Mouse (Mus musculus): Measurements from ENCODE around the gene Fasl. TPM values are rescaled to one million over a fixed set of nuclear protein-coding genes. Genes with fewer than 3 reads are reported as not detected.

Fasl gene
- total and polyA plus RNA-seq, 3 experiments, result 0.05 TPM; not detected in 2

DNA sequence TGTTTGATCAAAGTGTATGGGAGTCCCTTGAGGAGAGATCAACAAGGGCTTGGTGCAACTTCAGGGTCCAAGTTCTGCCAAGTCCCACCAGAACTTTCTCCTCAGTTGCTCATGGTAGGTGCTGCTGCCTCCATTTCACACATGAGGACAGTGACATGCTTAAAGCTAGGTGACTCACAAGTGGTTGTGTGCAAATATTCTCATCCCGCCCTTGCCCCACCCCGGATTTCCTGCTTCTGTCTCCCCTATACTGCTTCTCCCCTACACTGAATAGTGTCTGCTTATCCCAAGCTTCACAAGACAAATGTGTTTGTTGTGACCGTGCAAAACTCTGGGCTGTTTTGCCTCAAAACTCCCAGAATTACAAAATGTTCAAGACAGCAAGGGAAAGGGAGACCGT is 43.4 kb downstream of the Fasl start:
- DNase-seq (ENCODE audit: low spot score), result no peak
- peaks cover 33% of the 10 kb centered on the region for H3K4me1 ChIP-seq (ENCODE audit: insufficient read depth, low read depth, low read length)
- H3K9me3 ChIP-seq (replicated peaks), result no peaks in the 10 kb centered on the region
- no peak for ATAC-seq (ENCODE audit: extremely low read depth, insufficient number of reproducible peaks, low FRiP score, poor library complexity, severe bottlenecking)
- no peak for TF ChIP-seq GATA1 (IDR thresholded peaks at IDR 0.05; ENCODE audit: borderline replicate concordance, low read length)
- TF ChIP-seq GATA2 (IDR thresholded peaks at IDR 0.05; ENCODE audit: borderline replicate concordance, low read depth, low read length), result no peak
- no peak for TF ChIP-seq TAL1 (conservative IDR thresholded peaks at IDR 0.05; ENCODE audit: low read depth, low read length)
- no peak for TF ChIP-seq CTCF (IDR thresholded peaks at IDR 0.05; ENCODE audit: low read depth, low read length)
- no peak for TF ChIP-seq POLR2AphosphoS5 (IDR thresholded peaks at IDR 0.05; ENCODE audit: insufficient replicate concordance, low read depth, low read length)
- no peaks in the 10 kb centered on the region for H3K36me3 ChIP-seq (replicated peaks)
- H3K27me3 ChIP-seq (ENCODE audit: insufficient read depth, low read length), result peaks cover 45% of the 10 kb centered on the region
- no peak overlapping the region for H3K4me3 ChIP-seq (ENCODE audit: low read depth, low read length)

DNA sequence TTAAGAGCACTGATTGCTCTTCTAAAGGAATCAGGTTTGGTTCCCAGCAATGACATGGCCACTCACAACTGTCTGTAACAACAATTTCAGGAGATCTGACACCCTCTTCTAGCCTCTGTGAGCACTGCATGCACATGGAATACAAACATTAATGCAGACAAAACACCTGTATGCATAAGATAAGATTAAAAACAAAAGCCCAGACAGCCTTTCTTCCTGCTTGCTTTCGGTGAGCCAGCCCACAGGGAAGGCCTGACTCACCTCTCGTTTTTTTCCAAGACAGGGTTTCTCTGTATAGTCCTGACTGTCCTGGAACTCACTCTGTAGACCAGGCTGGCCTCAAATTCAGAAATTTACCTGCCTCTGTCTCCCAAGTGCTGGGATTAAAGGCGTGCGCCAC is 44.1 kb downstream of the Fasl start:
- Histone ChIP-seq H3K36me3 (replicated peaks) (no peaks in the 10 kb centered on the region), H3K4me3 (ENCODE audit: low read depth, low read length) (no peak overlapping the region), H3K4me1 (ENCODE audit: insufficient read depth, low read depth, low read length) (peaks cover 27% of the 10 kb centered on the region), H3K9me3 (replicated peaks) (0 out of 2 replicates have a peak, but pooled peaks cover under 1% of the 10 kb centered on the region), H3K27me3 (ENCODE audit: insufficient read depth, low read length) (peaks cover 45% of the 10 kb centered on the region)
- TF ChIP-seq GATA1 (IDR thresholded peaks at IDR 0.05; ENCODE audit: borderline replicate concordance, low read length), result no peak
- no peak for TF ChIP-seq CTCF (IDR thresholded peaks at IDR 0.05; ENCODE audit: low read depth, low read length)
- TF ChIP-seq GATA2 (IDR thresholded peaks at IDR 0.05; ENCODE audit: borderline replicate concordance, low read depth, low read length), result no peak
- TF ChIP-seq POLR2AphosphoS5 (IDR thresholded peaks at IDR 0.05; ENCODE audit: insufficient replicate concordance, low read depth, low read length), result no peak
- TF ChIP-seq TAL1 (conservative IDR thresholded peaks at IDR 0.05; ENCODE audit: low read depth, low read length), result no peak
- DNase-seq (ENCODE audit: low spot score) (no peak), ATAC-seq (ENCODE audit: extremely low read depth, insufficient number of reproducible peaks, low FRiP score, poor library complexity, severe bottlenecking) (no peak)

DNA sequence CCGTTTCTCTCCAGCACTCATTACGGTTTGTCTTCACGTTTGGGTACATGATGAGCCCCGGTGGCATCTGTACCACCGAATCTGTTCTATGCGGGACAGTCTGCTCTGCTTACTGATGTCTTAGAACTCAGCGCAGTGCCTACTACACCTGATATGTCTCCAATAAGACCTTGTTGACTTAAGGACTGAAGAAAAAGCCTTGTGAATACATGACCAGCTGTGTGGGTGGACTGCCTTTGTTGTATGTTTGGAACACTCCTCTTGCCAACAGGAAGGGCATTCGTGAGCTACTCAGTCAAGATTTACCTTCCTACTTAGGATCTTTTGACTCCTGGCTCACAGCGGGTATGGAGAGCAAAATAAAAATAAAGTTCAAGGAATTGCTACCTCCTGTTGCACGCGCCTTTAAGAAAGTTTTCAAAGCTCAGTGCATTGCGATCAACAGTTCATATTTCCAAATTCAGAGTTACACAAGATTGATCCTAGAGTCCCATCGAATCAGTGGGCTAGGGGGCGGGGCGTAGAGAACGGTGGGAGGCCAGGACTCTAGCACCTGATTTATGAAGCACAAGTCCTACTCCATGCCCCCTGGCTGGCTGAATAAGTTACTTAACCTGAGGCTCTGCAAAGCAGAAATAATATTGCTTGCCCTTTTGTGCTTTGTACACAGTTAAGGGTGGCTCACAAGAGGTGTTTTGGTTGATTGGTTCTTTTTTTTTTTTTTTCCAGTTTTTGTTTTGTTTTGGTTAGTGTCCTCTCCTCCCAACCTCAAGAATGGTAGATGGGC is 45.6 kb downstream of the Fasl start:
- 0 out of 2 replicates have a peak, but pooled peaks cover 3% of the 10 kb centered on the region for H3K9me3 ChIP-seq (replicated peaks)
- TF ChIP-seq GATA2 (IDR thresholded peaks at IDR 0.05; ENCODE audit: borderline replicate concordance, low read depth, low read length), result no peak
- no peak for TF ChIP-seq CTCF (IDR thresholded peaks at IDR 0.05; ENCODE audit: low read depth, low read length)
- no peak for ATAC-seq (ENCODE audit: extremely low read depth, insufficient number of reproducible peaks, low FRiP score, poor library complexity, severe bottlenecking)

DNA sequence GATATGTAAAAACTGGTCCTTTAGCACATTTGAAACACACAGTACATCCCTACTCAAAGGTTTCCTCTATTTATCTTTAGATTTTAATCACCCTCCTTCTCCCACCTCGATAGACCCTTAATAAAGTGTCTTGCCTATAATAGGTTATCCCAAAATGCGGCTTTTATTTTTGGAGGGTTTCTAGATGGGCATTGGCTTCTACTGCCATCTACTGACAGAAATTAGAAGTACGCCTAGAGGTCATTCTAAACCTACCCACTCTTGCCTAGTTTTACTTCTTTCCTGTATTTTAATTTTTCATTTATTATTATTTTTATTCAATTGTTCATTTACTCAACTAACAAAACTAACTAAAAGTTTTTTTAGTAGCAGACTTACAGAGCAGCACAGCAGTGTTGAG is 51.4 kb downstream of the Fasl start:
- Histone ChIP-seq H3K36me3 (replicated peaks) (no peaks in the 10 kb centered on the region), H3K27me3 (ENCODE audit: insufficient read depth, low read length) (peaks cover 37% of the 10 kb centered on the region), H3K4me1 (ENCODE audit: insufficient read depth, low read depth, low read length) (peaks cover 27% of the 10 kb centered on the region), H3K4me3 (ENCODE audit: low read depth, low read length) (no peak overlapping the region), H3K9me3 (replicated peaks) (0 out of 2 replicates have a peak, but pooled peaks cover 3% of the 10 kb centered on the region)
- TF ChIP-seq POLR2AphosphoS5 (IDR thresholded peaks at IDR 0.05; ENCODE audit: insufficient replicate concordance, low read depth, low read length) (no peak), CTCF (IDR thresholded peaks at IDR 0.05; ENCODE audit: low read depth, low read length) (peak; percentile 28; the same call in 1 of the 2 replicates)
- DNase-seq (ENCODE audit: low spot score) (no peak), ATAC-seq (ENCODE audit: extremely low read depth, insufficient number of reproducible peaks, low FRiP score, poor library complexity, severe bottlenecking) (no peak)

More for the DNA sequence above, 45.6 kb downstream of the Fasl start:
- DNase-seq (ENCODE audit: low spot score), result no peak
- Histone ChIP-seq H3K27me3 (ENCODE audit: insufficient read depth, low read length) (peaks cover 43% of the 10 kb centered on the region), H3K4me3 (ENCODE audit: low read depth, low read length) (no peak overlapping the region), H3K36me3 (replicated peaks) (no peaks in the 10 kb centered on the region), H3K4me1 (ENCODE audit: insufficient read depth, low read depth, low read length) (peaks cover 12% of the 10 kb centered on the region; the same call in 1 of the 2 replicates)

DNA sequence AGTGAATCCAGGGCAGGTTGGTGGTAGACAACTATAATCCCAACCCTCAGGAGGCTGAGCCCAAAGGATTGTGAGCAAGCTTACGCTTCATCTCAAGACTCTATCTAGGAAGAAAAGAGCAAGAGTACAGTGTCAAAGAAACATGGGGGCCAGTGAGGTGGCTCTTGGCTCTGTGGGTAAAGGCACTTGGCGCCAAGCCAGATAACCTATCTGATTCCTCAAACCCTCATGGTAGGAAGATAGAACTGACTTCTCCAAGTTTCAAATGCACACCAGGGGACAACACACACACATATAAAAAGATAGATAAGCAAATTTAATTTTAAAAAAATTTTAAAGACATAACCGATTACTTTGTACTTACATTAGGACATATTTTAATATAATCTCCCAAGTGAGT is 52.0 kb downstream of the Fasl start:
- Histone ChIP-seq H3K4me3 (ENCODE audit: low read depth, low read length) (no peak overlapping the region), H3K9me3 (replicated peaks) (0 out of 2 replicates have a peak, but pooled peaks cover 3% of the 10 kb centered on the region), H3K36me3 (replicated peaks) (no peaks in the 10 kb centered on the region), H3K27me3 (ENCODE audit: insufficient read depth, low read length) (peaks cover 34% of the 10 kb centered on the region), H3K4me1 (ENCODE audit: insufficient read depth, low read depth, low read length) (peaks cover 29% of the 10 kb centered on the region)
- ATAC-seq (ENCODE audit: extremely low read depth, insufficient number of reproducible peaks, low FRiP score, poor library complexity, severe bottlenecking), result peak; percentile 15; the same call in 1 of the 2 replicates
- no peak for TF ChIP-seq GATA1 (IDR thresholded peaks at IDR 0.05; ENCODE audit: borderline replicate concordance, low read length)
- no peak for TF ChIP-seq TAL1 (conservative IDR thresholded peaks at IDR 0.05; ENCODE audit: low read depth, low read length)
- no peak for TF ChIP-seq CTCF (IDR thresholded peaks at IDR 0.05; ENCODE audit: low read depth, low read length)
- TF ChIP-seq POLR2AphosphoS5 (IDR thresholded peaks at IDR 0.05; ENCODE audit: insufficient replicate concordance, low read depth, low read length), result no peak
- no peak for TF ChIP-seq GATA2 (IDR thresholded peaks at IDR 0.05; ENCODE audit: borderline replicate concordance, low read depth, low read length)
- no peak for DNase-seq (ENCODE audit: low spot score)

- Histone ChIP-seq H3K9me3 (replicated peaks) (0 out of 2 replicates have a peak, but pooled peaks cover 3% of the 10 kb centered on the region), H3K27me3 (ENCODE audit: insufficient read depth, low read length) (peaks cover 27% of the 10 kb centered on the region), H3K4me3 (ENCODE audit: low read depth, low read length) (no peak overlapping the region), H3K36me3 (replicated peaks) (no peaks in the 10 kb centered on the region), H3K4me1 (ENCODE audit: insufficient read depth, low read depth, low read length) (peaks cover 29% of the 10 kb centered on the region)
- TF ChIP-seq CTCF (IDR thresholded peaks at IDR 0.05; ENCODE audit: low read depth, low read length) (no peak), GATA2 (IDR thresholded peaks at IDR 0.05; ENCODE audit: borderline replicate concordance, low read depth, low read length) (no peak), TAL1 (conservative IDR thresholded peaks at IDR 0.05; ENCODE audit: low read depth, low read length) (no peak), POLR2AphosphoS5 (IDR thresholded peaks at IDR 0.05; ENCODE audit: insufficient replicate concordance, low read depth, low read length) (no peak), GATA1 (IDR thresholded peaks at IDR 0.05; ENCODE audit: borderline replicate concordance, low read length) (no peak)
- DNase-seq (ENCODE audit: low spot score) (no peak), ATAC-seq (ENCODE audit: extremely low read depth, insufficient number of reproducible peaks, low FRiP score, poor library complexity, severe bottlenecking) (no peak)
Measured at GRCm38 (mm10) chr1:161735465-161736046, 52.7 kb downstream of the Fasl start.

Measured in G1E (cell line).